Mouse (Mus musculus) lung, postnatal 0 days (tissue): ENCODE data around the gene Prkch.

ENCODE experiments used
- CTCF ChIP-seq: IDR thresholded peaks from 2 replicates; pipeline ENCODE4 v1.5.1; 2016; ENCODE audit warnings: antibody characterized with exemption, mild to moderate bottlenecking
- EP300 ChIP-seq: IDR thresholded peaks from 2 replicates; pipeline ENCODE4 v1.6.1; 2016; ENCODE audit warnings: antibody characterized with exemption, mild to moderate bottlenecking, control low read depth

- no peak for TF ChIP-seq CTCF
- no peak for TF ChIP-seq EP300
Measured at GRCm38 (mm10) chr12:73585850-73586249, 1.3 kb downstream of the Prkch start.
